Mouse (Mus musculus): ENCODE measurements at regions not wholly inside any gene's neighbourhood (a gene's known extent, or its start where the extent isn't known, plus 50 kb on each side); places are given as distances from the start of the nearest gene placed in this dataset.

DNA sequence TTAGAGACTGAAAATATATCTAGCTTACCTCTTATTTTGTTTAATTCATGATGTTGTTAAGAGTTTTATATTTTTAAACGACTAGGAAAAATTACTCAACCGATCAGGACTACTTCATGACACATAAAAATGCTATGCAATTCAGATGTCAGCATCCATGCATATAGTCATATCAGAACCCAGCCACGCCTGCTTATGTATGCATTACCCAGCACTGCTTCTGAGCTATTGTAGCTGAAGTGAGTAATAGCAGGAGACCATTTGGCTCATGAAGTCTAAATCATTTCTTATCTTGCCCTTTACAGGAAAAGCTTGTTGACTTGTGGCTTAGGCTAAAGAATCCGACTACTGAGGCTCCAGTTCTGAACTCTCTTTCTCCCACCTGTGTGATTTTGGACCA, 395.1 kb upstream of the Klf4 start:
- Histone ChIP-seq H3K4me1 (replicated peaks; ENCODE audit: control insufficient read depth, insufficient read depth, low read length) (no peaks in the 10 kb centered on the region), H3K27me3 (replicated peaks; ENCODE audit: control insufficient read depth, insufficient read depth, low read length) (no peaks in the 10 kb centered on the region), H3K4me2 (ENCODE audit: low read length) (no peak overlapping the region), H3K36me3 (ENCODE audit: control insufficient read depth, insufficient read depth, low read length) (no peaks in the 10 kb centered on the region), H3K4me3 (ENCODE audit: low read depth, low read length) (no peak overlapping the region), H3K27ac (ENCODE audit: low read depth) (no peak overlapping the region), H3K9me3 (ENCODE audit: control insufficient read depth, low read length) (no peaks in the 10 kb centered on the region), H3K9ac (ENCODE audit: low read length) (no peak overlapping the region)
- DNase-seq (ENCODE audit: low spot score) (no peak), ATAC-seq (replicated peaks; ENCODE audit: low FRiP score, low TSS enrichment, low read depth) (no peak)
- WGBS, result 83% methylated on average over 4 of the region's 4 CpGs

DNA sequence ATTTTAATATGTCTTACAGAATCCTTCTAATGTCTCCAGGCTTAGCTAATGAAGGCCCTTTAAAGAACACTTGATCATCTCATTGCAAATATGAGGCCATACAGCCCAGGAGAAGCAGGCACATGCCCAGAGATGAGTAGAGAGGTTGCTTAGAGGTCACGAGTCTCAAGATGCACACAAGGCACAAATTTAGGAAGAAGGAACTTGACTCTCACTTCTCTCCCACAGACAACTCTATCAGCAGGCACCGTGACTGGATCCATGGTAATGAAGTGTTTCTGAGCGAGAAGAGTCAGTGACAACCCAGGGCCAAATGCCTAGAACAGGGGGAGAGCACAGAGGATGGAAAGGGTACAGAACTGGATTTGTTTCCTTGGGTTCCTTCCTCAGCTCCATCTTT, 392.7 kb upstream of the Klf4 start:
- Histone ChIP-seq H3K4me3 (ENCODE audit: low read depth, low read length) (no peak overlapping the region), H3K27ac (ENCODE audit: low read depth) (no peak overlapping the region), H3K36me3 (ENCODE audit: control insufficient read depth, insufficient read depth, low read length) (no peaks in the 10 kb centered on the region), H3K27me3 (replicated peaks; ENCODE audit: control insufficient read depth, insufficient read depth, low read length) (no peaks in the 10 kb centered on the region), H3K4me1 (replicated peaks; ENCODE audit: control insufficient read depth, insufficient read depth, low read length) (no peaks in the 10 kb centered on the region), H3K4me2 (ENCODE audit: low read length) (no peak overlapping the region), H3K9ac (ENCODE audit: low read length) (no peak overlapping the region), H3K9me3 (ENCODE audit: control insufficient read depth, low read length) (no peaks in the 10 kb centered on the region)
- no peak for DNase-seq (ENCODE audit: low spot score)
- WGBS, result 77% methylated on average over 3 of the region's 3 CpGs
- ATAC-seq (replicated peaks; ENCODE audit: low FRiP score, low TSS enrichment, low read depth), result no peak

DNA sequence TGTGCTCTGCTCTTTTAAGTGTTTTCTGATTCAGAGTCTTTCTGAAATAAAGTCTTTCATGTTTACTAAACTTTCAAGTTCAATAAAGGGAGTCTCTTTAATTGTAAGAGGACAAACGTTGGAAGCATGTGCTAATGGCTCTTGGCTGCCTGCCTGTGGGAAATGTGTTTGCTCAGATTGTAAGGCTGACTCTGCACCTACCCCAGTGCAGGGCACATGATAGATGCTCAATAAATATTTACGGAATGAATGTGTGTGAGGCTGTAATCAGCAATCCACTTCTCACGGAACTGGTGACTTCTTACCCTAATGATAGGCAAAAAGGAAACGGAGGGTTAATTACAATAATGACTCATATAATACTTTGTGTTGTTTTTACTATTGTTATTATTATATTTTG, 389.0 kb upstream of the Klf4 start:
- no peak overlapping the region for H3K4me2 ChIP-seq (ENCODE audit: low read length)

DNA sequence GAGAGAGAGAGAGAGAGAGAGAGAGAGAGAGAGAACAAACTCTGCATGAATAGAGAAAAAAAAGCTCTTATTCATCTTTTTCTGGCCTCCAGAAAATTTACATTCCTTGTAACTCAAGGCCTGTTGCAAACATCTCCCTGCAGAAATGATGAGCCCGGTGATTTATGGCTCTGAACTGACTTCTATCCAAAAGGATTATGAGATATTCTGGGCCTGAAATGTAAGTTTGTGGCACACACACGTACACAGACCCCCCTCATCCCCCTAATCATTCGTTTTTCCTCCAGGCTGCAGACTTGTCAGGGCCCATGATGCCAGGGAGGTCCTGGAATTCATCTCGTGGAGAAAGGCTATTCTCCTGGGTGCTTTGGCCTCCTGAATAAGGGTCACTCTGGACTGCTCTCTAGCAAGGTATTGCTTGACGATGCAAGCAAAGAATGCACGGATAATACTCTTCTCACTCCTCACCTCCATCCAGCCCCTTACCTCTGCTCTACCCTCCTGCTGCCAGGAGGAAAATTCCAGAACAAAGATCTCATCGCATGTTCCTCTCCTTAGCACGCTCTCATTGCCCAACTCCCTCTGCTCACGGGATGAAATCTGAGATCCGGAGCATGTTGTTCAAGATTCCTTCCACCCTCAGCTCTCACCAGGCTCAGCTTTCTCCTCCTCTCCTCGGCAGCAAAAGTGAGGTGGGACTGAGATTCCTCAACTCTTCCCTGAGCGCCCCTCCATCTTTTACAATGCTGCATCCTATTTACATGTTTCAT, 362.0 kb upstream of the Klf4 start:
- no peaks in the 10 kb centered on the region for H3K9me3 ChIP-seq (ENCODE audit: control insufficient read depth, low read length)
- H3K4me2 ChIP-seq (ENCODE audit: low read length), result no peak overlapping the region
- no peaks in the 10 kb centered on the region for H3K27me3 ChIP-seq (replicated peaks; ENCODE audit: control insufficient read depth, insufficient read depth, low read length)
- WGBS, result 46% methylated on average over 12 of the region's 12 CpGs
- DNase-seq (ENCODE audit: low spot score), result no peak
- H3K4me3 ChIP-seq (ENCODE audit: low read depth, low read length), result no peak overlapping the region
- H3K4me1 ChIP-seq (replicated peaks; ENCODE audit: control insufficient read depth, insufficient read depth, low read length), result no peaks in the 10 kb centered on the region
- no peaks in the 10 kb centered on the region for H3K36me3 ChIP-seq (ENCODE audit: control insufficient read depth, insufficient read depth, low read length)
- 0 out of 2 replicates have a peak overlapping the region, but pooled peaks have one; percentile 4 for H3K27ac ChIP-seq (ENCODE audit: low read depth)
- no peak overlapping the region for H3K9ac ChIP-seq (ENCODE audit: low read length)
- no peak for ATAC-seq (replicated peaks; ENCODE audit: low FRiP score, low TSS enrichment, low read depth)

More for the DNA sequence above, 389.0 kb upstream of the Klf4 start:
- no peak overlapping the region for H3K27ac ChIP-seq (ENCODE audit: low read depth)
- ATAC-seq (replicated peaks; ENCODE audit: low FRiP score, low TSS enrichment, low read depth) (no peak), DNase-seq (ENCODE audit: low spot score) (no peak)
- H3K27me3 ChIP-seq (replicated peaks; ENCODE audit: control insufficient read depth, insufficient read depth, low read length), result no peaks in the 10 kb centered on the region
- no peaks in the 10 kb centered on the region for H3K4me1 ChIP-seq (replicated peaks; ENCODE audit: control insufficient read depth, insufficient read depth, low read length)
- no peaks in the 10 kb centered on the region for H3K36me3 ChIP-seq (ENCODE audit: control insufficient read depth, insufficient read depth, low read length)
- H3K9ac ChIP-seq (ENCODE audit: low read length), result no peak overlapping the region
- H3K9me3 ChIP-seq (ENCODE audit: control insufficient read depth, low read length), result no peaks in the 10 kb centered on the region
- 70% methylated on average over 4 of the region's 4 CpGs for WGBS
- H3K4me3 ChIP-seq (ENCODE audit: low read depth, low read length), result no peak overlapping the region

DNA sequence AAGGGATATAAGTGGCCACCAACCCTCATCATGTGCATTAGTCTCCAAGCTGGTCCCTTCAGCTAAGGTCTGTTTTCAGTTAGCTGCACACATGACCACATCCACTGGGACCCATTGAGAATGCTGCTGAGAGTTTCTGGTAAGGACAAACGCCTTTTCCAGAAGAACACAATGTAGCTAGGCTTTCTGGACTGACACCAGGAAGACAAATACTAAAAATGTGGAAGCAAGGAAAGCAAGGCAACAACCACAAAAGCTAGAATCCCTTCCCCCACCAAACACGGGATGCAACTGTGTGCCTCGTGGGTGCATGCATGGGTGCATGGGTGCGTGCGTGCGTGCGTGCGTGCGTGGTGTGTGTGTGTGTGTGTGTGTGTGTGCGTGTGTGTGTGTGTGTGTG, 359.4 kb upstream of the Klf4 start:
- H3K27me3 ChIP-seq (replicated peaks; ENCODE audit: control insufficient read depth, insufficient read depth, low read length), result no peaks in the 10 kb centered on the region
- no peaks in the 10 kb centered on the region for H3K36me3 ChIP-seq (ENCODE audit: control insufficient read depth, insufficient read depth, low read length)
- no peak overlapping the region for H3K4me3 ChIP-seq (ENCODE audit: low read depth, low read length)
- no peak overlapping the region for H3K27ac ChIP-seq (ENCODE audit: low read depth)
- WGBS, result 91% methylated on average over 10 of the region's 10 CpGs
- no peak overlapping the region for H3K4me2 ChIP-seq (ENCODE audit: low read length)
- H3K4me1 ChIP-seq (replicated peaks; ENCODE audit: control insufficient read depth, insufficient read depth, low read length), result no peaks in the 10 kb centered on the region
- H3K9ac ChIP-seq (ENCODE audit: low read length), result no peak overlapping the region
- ATAC-seq (replicated peaks; ENCODE audit: low FRiP score, low TSS enrichment, low read depth), result no peak
- no peak for DNase-seq (ENCODE audit: low spot score)
- H3K9me3 ChIP-seq (ENCODE audit: control insufficient read depth, low read length), result no peaks in the 10 kb centered on the region

DNA sequence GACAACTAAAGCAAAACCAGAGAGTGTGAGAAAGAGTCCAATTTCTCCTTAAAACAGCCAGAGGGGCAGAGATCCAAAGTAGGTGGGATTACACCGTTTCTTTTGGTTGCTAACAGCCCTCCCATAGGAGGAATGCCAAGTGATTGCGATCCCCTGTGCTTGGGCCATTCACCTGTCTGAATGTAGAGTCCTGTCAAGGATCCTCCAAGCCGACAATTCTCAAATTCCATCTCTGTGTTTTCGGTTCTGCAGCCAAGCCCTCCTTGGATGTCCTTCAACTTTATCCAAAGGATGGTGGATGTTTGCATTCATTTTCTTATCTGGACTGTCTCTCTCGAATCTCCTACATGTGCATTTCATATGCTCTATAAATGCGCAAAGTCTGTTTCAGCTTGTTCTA, 355.3 kb upstream of the Klf4 start:
- Histone ChIP-seq H3K4me3 (ENCODE audit: low read depth, low read length) (no peak overlapping the region), H3K9ac (ENCODE audit: low read length) (no peak overlapping the region), H3K27ac (ENCODE audit: low read depth) (no peak overlapping the region), H3K27me3 (replicated peaks; ENCODE audit: control insufficient read depth, insufficient read depth, low read length) (no peaks in the 10 kb centered on the region), H3K9me3 (ENCODE audit: control insufficient read depth, low read length) (no peaks in the 10 kb centered on the region), H3K4me1 (replicated peaks; ENCODE audit: control insufficient read depth, insufficient read depth, low read length) (no peaks in the 10 kb centered on the region), H3K4me2 (ENCODE audit: low read length) (no peak overlapping the region), H3K36me3 (ENCODE audit: control insufficient read depth, insufficient read depth, low read length) (no peaks in the 10 kb centered on the region)
- DNase-seq (ENCODE audit: low spot score) (no peak), ATAC-seq (replicated peaks; ENCODE audit: low FRiP score, low TSS enrichment, low read depth) (no peak)
- 72% methylated on average over 6 of the region's 6 CpGs for WGBS

DNA sequence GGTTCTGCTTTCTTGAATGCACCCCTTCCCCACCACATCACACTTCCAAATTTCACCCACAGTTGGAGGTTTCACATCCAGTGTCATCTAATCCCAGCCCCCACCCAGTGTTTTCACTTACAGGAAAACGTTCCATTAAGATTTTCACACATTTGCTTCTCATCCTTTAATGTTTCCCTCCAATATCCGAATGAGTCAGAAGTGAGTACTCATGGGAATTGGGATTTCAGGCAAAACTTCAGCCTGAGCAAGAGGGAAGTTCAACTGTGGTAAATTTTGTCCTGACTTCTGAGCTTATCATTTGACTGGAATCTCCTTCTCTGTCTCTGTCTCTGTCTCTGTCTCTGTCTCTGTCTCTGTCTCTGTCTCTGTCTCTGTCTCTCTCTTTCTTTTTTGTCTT, 350.3 kb upstream of the Klf4 start:
- no peak overlapping the region for H3K9ac ChIP-seq (ENCODE audit: low read length)
- ATAC-seq (replicated peaks; ENCODE audit: low FRiP score, low TSS enrichment, low read depth), result no peak
- 53% methylated on average over 2 of the region's 2 CpGs for WGBS

DNA sequence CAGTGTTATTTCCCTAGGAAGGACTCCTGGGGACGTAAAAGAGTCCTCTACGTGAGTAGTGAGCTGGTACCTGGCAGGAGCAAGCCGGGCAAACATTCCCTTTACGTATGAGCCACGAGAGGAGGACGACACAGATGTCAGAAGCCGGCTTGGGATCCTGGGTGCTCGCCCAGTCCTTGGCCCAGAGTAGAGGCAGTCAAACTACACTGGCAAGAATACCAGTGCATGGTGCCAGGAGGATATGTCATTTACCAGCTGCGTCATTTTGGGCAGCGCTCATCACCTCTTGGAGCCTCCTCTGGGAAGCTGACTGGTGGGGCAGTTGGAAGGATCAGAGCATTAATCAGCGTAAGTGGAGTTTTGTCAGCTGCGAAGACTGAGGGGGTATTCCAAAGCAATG, 343.0 kb upstream of the Klf4 start:
- Histone ChIP-seq H3K4me1 (replicated peaks; ENCODE audit: control insufficient read depth, insufficient read depth, low read length) (no peaks in the 10 kb centered on the region), H3K4me2 (ENCODE audit: low read length) (no peak overlapping the region), H3K9me3 (ENCODE audit: control insufficient read depth, low read length) (no peaks in the 10 kb centered on the region), H3K4me3 (ENCODE audit: low read depth, low read length) (no peak overlapping the region), H3K9ac (ENCODE audit: low read length) (no peak overlapping the region), H3K27me3 (replicated peaks; ENCODE audit: control insufficient read depth, insufficient read depth, low read length) (no peaks in the 10 kb centered on the region), H3K27ac (ENCODE audit: low read depth) (no peak overlapping the region), H3K36me3 (ENCODE audit: control insufficient read depth, insufficient read depth, low read length) (no peaks in the 10 kb centered on the region)
- 89% methylated on average over 12 of the region's 12 CpGs for WGBS
- ATAC-seq (replicated peaks; ENCODE audit: low FRiP score, low TSS enrichment, low read depth) (no peak), DNase-seq (ENCODE audit: low spot score) (no peak)

More for the DNA sequence above, 350.3 kb upstream of the Klf4 start:
- H3K4me2 ChIP-seq (ENCODE audit: low read length), result no peak overlapping the region
- H3K9me3 ChIP-seq (ENCODE audit: control insufficient read depth, low read length), result no peaks in the 10 kb centered on the region
- no peak for DNase-seq (ENCODE audit: low spot score)
- H3K27me3 ChIP-seq (replicated peaks; ENCODE audit: control insufficient read depth, insufficient read depth, low read length), result no peaks in the 10 kb centered on the region
- H3K36me3 ChIP-seq (ENCODE audit: control insufficient read depth, insufficient read depth, low read length), result no peaks in the 10 kb centered on the region
- no peak overlapping the region for H3K27ac ChIP-seq (ENCODE audit: low read depth)
- no peak overlapping the region for H3K4me3 ChIP-seq (ENCODE audit: low read depth, low read length)
- no peaks in the 10 kb centered on the region for H3K4me1 ChIP-seq (replicated peaks; ENCODE audit: control insufficient read depth, insufficient read depth, low read length)

DNA sequence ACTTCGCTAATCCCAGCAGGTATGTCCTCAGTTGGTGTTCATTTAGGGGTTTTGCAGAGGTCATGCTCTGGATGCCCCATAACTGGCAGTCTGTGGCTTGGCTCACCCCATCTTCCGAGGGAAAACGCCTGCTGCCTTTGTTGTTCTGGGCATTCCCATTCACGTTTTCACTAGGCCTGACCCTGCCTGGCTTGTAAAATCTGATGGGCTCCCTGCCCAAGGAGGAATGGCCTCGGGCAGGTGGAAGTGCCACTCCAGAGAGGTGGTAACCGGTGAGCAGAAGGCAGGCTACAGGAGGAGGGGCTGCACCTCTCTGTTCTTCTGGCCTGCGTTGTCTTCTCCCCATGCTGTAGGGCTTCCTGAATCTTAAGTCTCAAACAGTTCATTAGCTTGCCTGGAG, 342.6 kb upstream of the Klf4 start:
- H3K4me3 ChIP-seq (ENCODE audit: low read depth, low read length), result no peak overlapping the region
- H3K9ac ChIP-seq (ENCODE audit: low read length), result no peak overlapping the region
- H3K4me1 ChIP-seq (replicated peaks; ENCODE audit: control insufficient read depth, insufficient read depth, low read length), result no peaks in the 10 kb centered on the region
- H3K27ac ChIP-seq (ENCODE audit: low read depth), result no peak overlapping the region
- 78% methylated on average over 7 of the region's 7 CpGs for WGBS
- ATAC-seq (replicated peaks; ENCODE audit: low FRiP score, low TSS enrichment, low read depth) (no peak), DNase-seq (ENCODE audit: low spot score) (no peak)
- no peaks in the 10 kb centered on the region for H3K36me3 ChIP-seq (ENCODE audit: control insufficient read depth, insufficient read depth, low read length)
- H3K9me3 ChIP-seq (ENCODE audit: control insufficient read depth, low read length), result no peaks in the 10 kb centered on the region
- H3K4me2 ChIP-seq (ENCODE audit: low read length), result no peak overlapping the region
- H3K27me3 ChIP-seq (replicated peaks; ENCODE audit: control insufficient read depth, insufficient read depth, low read length), result no peaks in the 10 kb centered on the region

Measured in intestine, embryonic 14.5 days (tissue).